Mouse (Mus musculus) liver, postnatal 0 days (tissue): Measurements from ENCODE around the gene Frmpd3.

Experiments used
- CTCF ChIP-seq: sonication (generic); IDR thresholded peaks from 2 replicates; pipeline ENCODE4 v1.5.1; 2016; ENCODE audit warnings: antibody characterized with exemption, low read depth
- EP300 ChIP-seq: IDR thresholded peaks from 2 replicates; pipeline ENCODE4 v1.6.1; 2016; ENCODE audit warnings: antibody characterized with exemption, low read depth, mild to moderate bottlenecking

- TF ChIP-seq CTCF (no peak), EP300 (no peak)
Observed at GRCm38 (mm10) chrX:140375628-140376027, 33.6 kb downstream of the Frmpd3 start.
